Mouse (Mus musculus): Measurements from ENCODE around the gene Rnf44.

DNA sequence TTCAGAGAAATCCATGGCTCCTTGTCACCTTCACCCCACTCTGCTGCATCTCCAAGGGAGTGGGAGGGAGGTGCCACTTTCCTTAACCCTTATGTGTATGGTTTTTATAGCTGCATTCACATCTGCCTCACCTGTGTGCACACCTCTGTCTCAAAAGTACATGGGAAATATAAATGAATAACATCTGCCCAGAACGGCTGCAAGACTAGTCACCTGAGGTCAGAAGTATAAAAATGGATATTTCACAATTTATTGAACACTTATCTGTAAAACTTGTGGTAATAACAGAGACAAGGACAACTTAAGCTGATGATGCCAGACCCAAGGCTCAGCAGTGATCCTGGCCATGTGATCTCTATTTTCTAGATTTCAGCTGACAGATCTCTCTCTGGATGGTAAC is 29.2 kb downstream of the Rnf44 start:
- TF ChIP-seq POLR2A (IDR thresholded peaks at IDR 0.05; ENCODE audit: insufficient read depth, low read length) (no peak), CTCF (IDR thresholded peaks at IDR 0.05; ENCODE audit: low read depth, low read length) (no peak)
